Mouse (Mus musculus): ENCODE data around the gene Hibadh. TPM values are rescaled to one million over a fixed set of nuclear protein-coding genes. Genes with fewer than 3 reads are reported as not detected.

Gene Hibadh
- polyA plus RNA-seq, 1 experiment from 2014 or later: 54.2 TPM

DNA sequence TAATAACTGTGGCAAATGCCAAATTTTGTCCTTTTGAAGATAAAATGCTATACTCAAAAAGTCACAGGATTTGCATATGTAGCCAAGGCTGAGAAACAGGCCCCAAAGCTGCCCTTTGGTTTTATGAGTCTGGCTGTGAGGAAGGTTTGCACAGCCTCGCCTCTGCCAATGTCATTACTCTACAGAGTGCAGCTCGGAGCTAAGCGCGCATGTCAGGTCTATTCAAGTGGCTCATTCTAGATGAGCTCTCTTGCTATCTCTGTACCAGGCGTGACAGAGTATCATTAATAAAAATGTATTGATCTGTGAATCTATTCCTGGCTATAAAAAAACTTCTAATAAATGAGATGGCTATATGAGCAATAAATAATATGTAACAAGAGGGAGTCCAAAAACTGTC is 97.7 kb downstream of the Hibadh start:
- Histone ChIP-seq H3K27ac (replicated peaks) (no peak overlapping the region), H3K27me3 (no peaks in the 10 kb centered on the region), H3K9ac (replicated peaks) (no peak overlapping the region), H3K4me2 (replicated peaks) (no peak overlapping the region), H3K4me3 (no peak overlapping the region), H3K9me3 (no peaks in the 10 kb centered on the region), H3K4me1 (0 out of 2 replicates have a peak, but pooled peaks cover 3% of the 10 kb centered on the region), H3K36me3 (no peaks in the 10 kb centered on the region)
- no peak for ATAC-seq (replicated peaks)
- WGBS: 88% methylated on average over 5 of the region's 5 CpGs

DNA sequence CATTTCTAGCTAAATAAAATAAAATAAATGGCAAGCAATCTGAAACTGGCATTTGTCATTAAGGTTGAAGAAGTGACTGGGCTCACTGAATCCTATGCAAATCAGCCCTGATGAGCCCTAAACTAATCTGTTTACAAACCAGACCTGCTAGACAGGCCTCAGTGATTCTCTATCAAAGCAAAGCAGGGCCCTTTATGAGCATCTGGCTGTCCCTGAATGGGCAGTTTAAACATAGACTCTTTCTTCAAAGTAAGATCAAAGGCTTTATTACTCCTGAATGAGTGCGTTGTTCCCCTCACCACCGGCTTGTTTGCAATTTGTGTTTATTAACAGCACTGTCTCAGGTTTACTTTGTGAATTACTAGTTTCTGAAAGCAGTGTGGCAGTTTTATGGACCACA is 100.3 kb downstream of the Hibadh start:
- Histone ChIP-seq H3K9me3 (no peaks in the 10 kb centered on the region), H3K9ac (replicated peaks) (no peak overlapping the region), H3K4me1 (0 out of 2 replicates have a peak, but pooled peaks cover 3% of the 10 kb centered on the region), H3K27me3 (no peaks in the 10 kb centered on the region), H3K27ac (replicated peaks) (no peak overlapping the region), H3K4me2 (replicated peaks) (no peak overlapping the region), H3K4me3 (no peak overlapping the region), H3K36me3 (0 out of 2 replicates have a peak, but pooled peaks cover 2% of the 10 kb centered on the region)
- no peak for ATAC-seq (replicated peaks)
- WGBS: 6% methylated on average over 2 of the region's 2 CpGs

DNA sequence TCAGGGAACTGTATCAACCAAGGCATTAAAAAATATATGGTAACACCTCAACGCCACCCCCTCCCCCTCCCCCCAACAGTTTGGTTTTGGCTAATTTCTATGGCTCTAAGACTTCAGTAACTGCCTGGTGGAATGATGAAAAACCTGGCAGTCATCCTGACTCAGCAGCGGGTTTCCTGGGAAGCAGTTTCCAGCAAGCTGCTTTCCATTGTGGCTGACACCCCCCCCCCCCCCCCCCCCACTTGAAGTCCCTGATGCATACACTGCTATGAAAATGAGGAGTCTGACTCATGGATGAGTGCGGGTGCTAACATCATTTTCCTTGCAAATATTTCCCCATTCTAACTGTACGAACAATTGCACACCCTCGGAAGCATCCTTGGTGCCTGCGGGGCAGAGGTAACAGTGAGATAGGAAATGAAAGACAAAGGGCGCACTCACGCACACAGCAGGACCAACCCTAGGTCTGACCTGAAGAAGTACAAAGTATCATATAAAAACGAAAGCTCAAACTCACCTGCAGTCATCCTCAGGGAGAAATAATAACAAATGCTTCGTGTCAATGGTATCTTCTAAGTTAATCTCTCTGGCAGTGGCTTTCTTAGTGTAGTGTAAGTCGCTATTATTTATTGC is 105.0 kb downstream of the Hibadh start:
- Histone ChIP-seq H3K9me3 (no peaks in the 10 kb centered on the region), H3K27ac (replicated peaks) (no peak overlapping the region), H3K36me3 (0 out of 2 replicates have a peak, but pooled peaks cover 2% of the 10 kb centered on the region), H3K27me3 (no peaks in the 10 kb centered on the region), H3K4me3 (no peak overlapping the region), H3K4me1 (peaks cover 14% of the 10 kb centered on the region; the same call in 1 of the 2 replicates), H3K4me2 (replicated peaks) (no peak overlapping the region), H3K9ac (replicated peaks) (no peak overlapping the region)
- 82% methylated on average over 11 of the region's 11 CpGs for WGBS
- no peak for ATAC-seq (replicated peaks)

DNA sequence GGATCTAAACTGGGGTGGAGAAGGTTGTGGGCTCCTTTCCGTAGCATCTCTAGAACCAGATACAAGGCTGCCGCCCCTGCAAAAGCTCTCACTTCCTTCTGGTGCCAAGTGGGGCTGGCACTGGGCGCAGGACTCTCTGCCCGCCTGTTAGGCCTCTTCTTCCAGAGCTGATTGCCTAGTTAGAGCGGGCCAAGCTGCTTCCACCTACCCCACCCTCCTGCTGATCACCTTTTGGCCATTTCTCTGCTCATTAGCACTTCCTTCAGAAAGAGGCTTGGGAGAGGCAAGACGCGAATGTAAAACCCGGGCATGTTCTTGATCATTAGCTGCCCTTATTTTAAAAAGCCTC is 108.1 kb downstream of the Hibadh start:
- no peak for ATAC-seq (replicated peaks)
- Histone ChIP-seq H3K4me1 (peaks cover 14% of the 10 kb centered on the region; the same call in 1 of the 2 replicates), H3K4me2 (replicated peaks) (no peak overlapping the region), H3K4me3 (no peak overlapping the region), H3K9me3 (no peaks in the 10 kb centered on the region), H3K27ac (replicated peaks) (no peak overlapping the region), H3K27me3 (no peaks in the 10 kb centered on the region), H3K9ac (replicated peaks) (no peak overlapping the region), H3K36me3 (0 out of 2 replicates have a peak, but pooled peaks cover 2% of the 10 kb centered on the region)
- 53% methylated on average over 8 of the region's 8 CpGs for WGBS

DNA sequence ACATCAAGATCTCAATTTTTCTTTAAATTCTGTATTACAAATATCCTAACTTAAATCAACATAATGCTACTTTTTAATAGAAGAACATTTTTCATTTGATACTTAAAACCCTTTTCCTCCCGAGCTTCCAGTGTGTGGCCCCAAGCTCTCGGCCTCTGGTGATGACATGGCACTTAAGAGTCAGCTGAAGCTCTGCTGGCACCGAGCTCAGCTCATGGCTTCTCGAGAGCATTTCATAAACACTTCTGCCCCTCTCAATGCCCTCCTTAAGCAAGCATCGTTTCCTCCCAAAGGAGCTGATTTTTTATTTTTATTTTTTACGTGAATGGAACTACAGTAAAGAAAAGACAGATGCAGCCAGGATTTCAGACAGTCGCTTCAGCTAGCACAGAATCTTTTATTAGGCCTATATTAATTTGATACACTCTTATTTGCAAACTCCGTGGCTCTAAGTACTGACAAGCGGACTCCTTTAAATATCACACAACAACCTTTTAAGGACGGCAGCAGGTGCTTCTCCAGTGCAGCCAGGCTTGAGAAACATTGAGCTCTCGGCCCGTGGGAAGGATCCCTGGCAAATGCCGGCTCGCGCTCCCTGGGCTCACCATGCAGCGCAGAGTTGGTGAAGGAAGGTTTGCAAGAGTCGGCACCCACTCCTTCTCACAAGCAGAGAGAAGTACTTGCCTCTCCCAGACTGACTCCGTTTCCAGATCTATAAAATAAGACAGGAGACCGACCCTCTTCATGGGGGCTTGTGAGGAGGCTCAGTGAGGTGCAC is 108.6 kb downstream of the Hibadh start:
- H3K9ac ChIP-seq (replicated peaks): no peak overlapping the region
- no peak overlapping the region for H3K4me2 ChIP-seq (replicated peaks)
- no peak overlapping the region for H3K4me3 ChIP-seq
- no peak overlapping the region for H3K27ac ChIP-seq (replicated peaks)
- H3K9me3 ChIP-seq: no peaks in the 10 kb centered on the region
- no peak for ATAC-seq (replicated peaks)
- 80% methylated on average over 19 of the region's 19 CpGs for WGBS
- H3K36me3 ChIP-seq: no peaks in the 10 kb centered on the region
- no peaks in the 10 kb centered on the region for H3K27me3 ChIP-seq
- H3K4me1 ChIP-seq: peaks cover 14% of the 10 kb centered on the region; the same call in 1 of the 2 replicates

DNA sequence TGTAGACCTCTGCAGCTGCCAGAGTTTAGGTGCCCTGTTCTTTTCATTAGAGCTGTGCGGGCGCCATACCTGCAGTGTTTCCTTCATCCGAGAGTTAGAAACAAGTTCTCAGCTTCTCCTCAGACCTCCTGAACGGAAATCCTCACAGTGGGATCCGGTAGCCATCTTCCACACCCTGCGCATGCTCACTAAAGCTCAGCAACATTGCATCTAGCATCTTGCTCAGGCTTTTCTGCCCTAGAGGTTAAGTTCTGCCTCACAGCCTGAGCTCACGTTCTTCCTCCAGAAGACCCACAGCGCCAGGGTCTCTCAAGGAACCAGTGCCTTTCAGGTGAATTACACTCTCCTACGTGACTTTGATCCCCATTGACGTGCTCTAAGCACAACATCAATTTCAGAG is 109.3 kb downstream of the Hibadh start:
- Histone ChIP-seq H3K27me3 (no peaks in the 10 kb centered on the region), H3K9ac (replicated peaks) (no peak overlapping the region), H3K4me2 (replicated peaks) (no peak overlapping the region), H3K27ac (replicated peaks) (no peak overlapping the region), H3K4me1 (peaks cover 14% of the 10 kb centered on the region; the same call in 1 of the 2 replicates), H3K4me3 (no peak overlapping the region), H3K36me3 (no peaks in the 10 kb centered on the region), H3K9me3 (no peaks in the 10 kb centered on the region)
- 82% methylated on average over 10 of the region's 10 CpGs for WGBS
- no peak for ATAC-seq (replicated peaks)

DNA sequence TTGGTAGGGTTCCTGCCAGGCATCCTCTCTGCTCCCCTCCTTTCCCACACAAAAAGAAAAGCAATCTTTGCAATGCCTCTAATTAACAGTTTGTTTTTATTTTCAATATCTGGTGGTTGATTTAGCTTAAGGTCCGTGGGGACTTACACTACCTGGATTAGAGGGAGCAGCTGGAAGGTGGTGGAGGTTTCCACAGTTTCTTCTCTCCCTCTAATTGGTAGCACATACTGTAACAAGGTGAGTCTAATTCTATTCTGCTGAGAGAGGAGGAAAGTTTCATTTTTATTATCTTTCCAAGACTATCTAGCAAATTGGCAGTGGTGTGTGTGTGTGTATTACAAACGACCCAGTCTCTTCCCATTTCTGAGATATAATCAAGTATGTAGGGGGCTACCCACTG is 116.0 kb downstream of the Hibadh start:
- H3K27me3 ChIP-seq: no peaks in the 10 kb centered on the region
- H3K36me3 ChIP-seq: no peaks in the 10 kb centered on the region
- H3K9me3 ChIP-seq: no peaks in the 10 kb centered on the region
- H3K4me2 ChIP-seq (replicated peaks): no peak overlapping the region
- ATAC-seq (replicated peaks): no peak
- H3K4me1 ChIP-seq: no peaks in the 10 kb centered on the region
- H3K27ac ChIP-seq (replicated peaks): no peak overlapping the region
- no peak overlapping the region for H3K9ac ChIP-seq (replicated peaks)
- 25% methylated on average over 2 of the region's 2 CpGs for WGBS
- H3K4me3 ChIP-seq: no peak overlapping the region

DNA sequence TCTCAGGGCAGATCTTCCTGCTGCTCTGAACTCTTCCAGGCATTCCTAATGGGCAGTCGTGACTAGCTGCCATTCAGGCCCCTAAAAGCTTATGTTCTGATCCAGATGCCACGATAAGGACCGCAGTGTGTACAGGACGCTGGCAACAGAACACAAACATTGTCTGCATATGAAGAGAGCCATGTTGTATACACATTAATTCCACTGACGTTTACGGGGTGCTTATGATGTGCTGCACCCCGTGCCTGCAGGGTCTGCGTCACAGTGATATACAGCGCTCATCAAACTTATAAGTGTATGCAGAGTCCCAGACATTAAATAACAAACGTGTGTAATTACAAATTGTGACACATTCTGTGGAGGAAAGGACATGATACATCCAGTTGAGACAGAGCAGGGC is 121.5 kb downstream of the Hibadh start:
- no peaks in the 10 kb centered on the region for H3K27me3 ChIP-seq
- no peak overlapping the region for H3K27ac ChIP-seq (replicated peaks)
- no peaks in the 10 kb centered on the region for H3K4me1 ChIP-seq
- ATAC-seq (replicated peaks): no peak
- no peak overlapping the region for H3K9ac ChIP-seq (replicated peaks)
- 88% methylated on average over 10 of the region's 10 CpGs for WGBS
- H3K4me3 ChIP-seq: no peak overlapping the region
- H3K4me2 ChIP-seq (replicated peaks): no peak overlapping the region
- no peaks in the 10 kb centered on the region for H3K36me3 ChIP-seq
- no peaks in the 10 kb centered on the region for H3K9me3 ChIP-seq

DNA sequence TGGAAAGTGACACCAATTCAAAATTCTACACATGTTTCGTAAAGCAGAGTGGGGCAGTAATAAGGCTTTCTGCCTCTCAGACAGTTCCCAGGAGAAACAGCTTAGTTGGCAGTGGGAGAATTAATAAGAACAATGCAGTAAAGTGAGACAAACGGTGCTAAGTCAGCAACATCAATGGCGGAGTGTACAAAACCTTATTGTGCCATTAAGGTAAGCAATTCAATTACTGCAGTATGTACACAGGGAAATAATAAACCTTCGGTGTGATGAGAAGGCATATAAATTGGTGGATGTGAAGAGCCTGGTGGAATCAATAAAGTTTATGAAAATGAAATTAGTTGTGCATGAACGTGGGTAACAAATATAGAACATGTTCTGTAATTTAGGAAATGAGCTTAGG is 122.9 kb downstream of the Hibadh start:
- Histone ChIP-seq H3K4me3 (no peak overlapping the region), H3K9ac (replicated peaks) (no peak overlapping the region), H3K9me3 (no peaks in the 10 kb centered on the region), H3K36me3 (no peaks in the 10 kb centered on the region), H3K4me2 (replicated peaks) (no peak overlapping the region), H3K27ac (replicated peaks) (no peak overlapping the region), H3K4me1 (no peaks in the 10 kb centered on the region), H3K27me3 (no peaks in the 10 kb centered on the region)
- WGBS: 59% methylated on average over 5 of the region's 5 CpGs
- ATAC-seq (replicated peaks): no peak

DNA sequence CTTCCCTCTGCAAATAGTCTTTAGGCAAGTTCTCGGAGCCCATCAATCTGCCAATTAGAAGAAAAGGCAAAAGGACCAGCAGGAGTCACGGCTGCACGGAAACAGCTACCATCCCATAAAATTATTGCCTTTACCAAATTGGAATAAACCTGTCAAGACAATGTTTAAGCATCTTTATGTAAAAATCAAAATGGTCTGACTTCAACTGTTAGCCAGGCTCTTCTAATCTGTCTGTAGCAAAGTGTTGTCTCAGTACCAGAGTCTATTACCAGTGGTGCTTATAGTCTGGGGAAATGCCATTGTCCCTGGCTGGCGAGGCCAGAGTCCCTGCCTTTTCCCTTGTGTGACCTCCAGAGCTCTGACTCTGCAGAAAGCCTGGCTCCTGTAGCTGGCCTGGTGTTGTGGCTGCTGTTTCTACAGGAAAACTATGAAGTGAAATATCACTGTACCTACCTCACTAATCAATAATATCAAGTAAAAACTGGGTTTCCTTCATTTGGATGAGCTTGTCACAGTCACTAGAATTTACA is 126.2 kb downstream of the Hibadh start:
- no peak for ATAC-seq (replicated peaks)
- Histone ChIP-seq H3K27ac (replicated peaks) (no peak overlapping the region), H3K4me1 (no peaks in the 10 kb centered on the region), H3K4me2 (replicated peaks) (no peak overlapping the region), H3K9ac (replicated peaks) (no peak overlapping the region), H3K27me3 (no peaks in the 10 kb centered on the region), H3K36me3 (no peaks in the 10 kb centered on the region), H3K4me3 (no peak overlapping the region), H3K9me3 (no peaks in the 10 kb centered on the region)
- WGBS: 18% methylated on average over 4 of the region's 4 CpGs

DNA sequence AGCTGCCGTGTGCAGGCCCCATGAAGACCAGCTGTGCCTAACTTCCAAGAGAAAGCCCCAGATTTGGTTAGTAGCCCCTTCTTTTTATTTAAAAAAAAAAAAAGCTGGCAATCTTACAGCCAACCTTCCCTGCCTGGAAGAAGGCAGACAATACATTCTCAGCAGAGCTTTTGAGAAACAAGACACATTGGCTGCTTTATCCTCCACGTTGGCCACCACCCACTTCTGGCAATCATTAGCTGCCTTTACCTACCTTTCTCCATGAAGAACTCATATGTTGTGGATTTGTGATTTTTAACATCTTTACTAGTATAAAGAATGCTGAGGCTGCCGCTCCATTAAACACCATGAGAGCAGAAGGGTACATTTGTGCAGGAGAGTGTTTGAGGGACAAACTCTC is 131.4 kb downstream of the Hibadh start:
- Histone ChIP-seq H3K9me3 (no peaks in the 10 kb centered on the region), H3K4me3 (no peak overlapping the region), H3K4me1 (0 out of 2 replicates have a peak, but pooled peaks cover 6% of the 10 kb centered on the region), H3K36me3 (no peaks in the 10 kb centered on the region), H3K27me3 (no peaks in the 10 kb centered on the region), H3K9ac (replicated peaks) (no peak overlapping the region), H3K27ac (replicated peaks) (no peak overlapping the region), H3K4me2 (replicated peaks) (no peak overlapping the region)
- WGBS: 57% methylated on average over 3 of the region's 3 CpGs
- no peak for ATAC-seq (replicated peaks)

DNA sequence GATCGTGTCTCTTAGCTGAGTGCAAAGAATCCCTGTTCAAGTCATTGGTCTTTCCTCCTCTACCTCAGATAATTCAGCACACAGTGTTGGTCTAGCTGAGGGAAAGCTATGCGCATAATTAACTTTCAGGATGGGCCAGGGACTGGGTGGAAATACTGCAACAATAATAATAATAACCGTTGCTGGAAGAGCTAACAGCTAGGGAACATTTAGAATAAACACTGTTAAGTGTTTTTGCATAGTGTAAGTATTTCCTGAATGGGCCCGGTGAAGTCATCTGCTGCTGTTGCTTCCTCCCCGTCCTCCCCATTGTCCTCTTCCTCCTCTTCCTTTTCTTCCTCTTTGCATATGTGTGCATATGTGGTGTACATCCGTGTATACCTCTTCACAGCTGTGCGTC is 132.2 kb downstream of the Hibadh start:
- no peaks in the 10 kb centered on the region for H3K36me3 ChIP-seq
- H3K4me1 ChIP-seq: 0 out of 2 replicates have a peak, but pooled peaks cover 6% of the 10 kb centered on the region
- no peak for ATAC-seq (replicated peaks)
- H3K9me3 ChIP-seq: no peaks in the 10 kb centered on the region
- H3K9ac ChIP-seq (replicated peaks): no peak overlapping the region
- H3K27ac ChIP-seq (replicated peaks): no peak overlapping the region
- no peak overlapping the region for H3K4me3 ChIP-seq
- WGBS: 86% methylated on average over 7 of the region's 7 CpGs
- no peaks in the 10 kb centered on the region for H3K27me3 ChIP-seq
- no peak overlapping the region for H3K4me2 ChIP-seq (replicated peaks)

Data from forebrain, embryonic 15.5 days (tissue).